Mouse (Mus musculus): ENCODE data around the gene Nr1h3.

Nr1h3 gene

GRCm38 (mm10) chr2:91183711-91184405, 18.8 kb downstream of the Nr1h3 start, which contains the start of gene Madd:
Gene Madd (minus strand): TSS chr2:91183837.
- DNase-seq (ENCODE audit: low spot score): no peak

- peak; percentile 83 for DNase-seq (ENCODE audit: low spot score)
These were observed 19.5 kb downstream of the Nr1h3 start for GRCm38 (mm10) chr2:91183148-91183513.

GRCm38 (mm10) chr2:91182405-91183147, 20.1 kb downstream of the Nr1h3 start:
- DNase-seq (ENCODE audit: low spot score): peak; percentile 49

GRCm38 (mm10) chr2:91182016-91182404, 20.6 kb downstream of the Nr1h3 start:
- no peak for DNase-seq (ENCODE audit: low spot score)

GRCm38 (mm10) chr2:91180706-91181105, 21.9 kb downstream of the Nr1h3 start:
- DNase-seq (ENCODE audit: low spot score): no peak

- DNase-seq (ENCODE audit: low spot score): no peak
These were observed 22.8 kb downstream of the Nr1h3 start for GRCm38 (mm10) chr2:91179825-91180224.

GRCm38 (mm10) chr2:91176234-91176633, 26.4 kb downstream of the Nr1h3 start:
- DNase-seq (ENCODE audit: low spot score): no peak

- DNase-seq (ENCODE audit: low spot score): no peak
These were observed 27.1 kb downstream of the Nr1h3 start for GRCm38 (mm10) chr2:91175490-91175889.

- DNase-seq (ENCODE audit: low spot score): no peak
These were observed 32.9 kb downstream of the Nr1h3 start for GRCm38 (mm10) chr2:91169587-91170322.

- DNase-seq (ENCODE audit: low spot score): no peak
These were observed 35.0 kb downstream of the Nr1h3 start for GRCm38 (mm10) chr2:91167629-91168028.

GRCm38 (mm10) chr2:91164991-91165390, 37.6 kb downstream of the Nr1h3 start:
- no peak for DNase-seq (ENCODE audit: low spot score)

GRCm38 (mm10) chr2:91163532-91163931, 39.1 kb downstream of the Nr1h3 start:
- no peak for DNase-seq (ENCODE audit: low spot score)

- no peak for DNase-seq (ENCODE audit: low spot score)
These were observed 39.7 kb downstream of the Nr1h3 start for GRCm38 (mm10) chr2:91162952-91163351.

- no peak for DNase-seq (ENCODE audit: low spot score)
These were observed 42.0 kb downstream of the Nr1h3 start for GRCm38 (mm10) chr2:91160591-91160990.

- DNase-seq (ENCODE audit: low spot score): no peak
These were observed 45.5 kb downstream of the Nr1h3 start for GRCm38 (mm10) chr2:91157002-91157752.

- DNase-seq (ENCODE audit: low spot score): no peak
These were observed 48.5 kb downstream of the Nr1h3 start for GRCm38 (mm10) chr2:91154091-91154490.

GRCm38 (mm10) chr2:91152885-91153377, 49.7 kb downstream of the Nr1h3 start:
- no peak for DNase-seq (ENCODE audit: low spot score)

- no peak for DNase-seq (ENCODE audit: low spot score)
These were observed 51.3 kb downstream of the Nr1h3 start for GRCm38 (mm10) chr2:91151331-91151730.

GRCm38 (mm10) chr2:91148101-91148500, 54.5 kb downstream of the Nr1h3 start:
- no peak for DNase-seq (ENCODE audit: low spot score)

- no peak for DNase-seq (ENCODE audit: low spot score)
These were observed 59.2 kb downstream of the Nr1h3 start for GRCm38 (mm10) chr2:91143401-91143800.

GRCm38 (mm10) chr2:91142920-91143319, 59.7 kb downstream of the Nr1h3 start:
- no peak for DNase-seq (ENCODE audit: low spot score)

GRCm38 (mm10) chr2:91139764-91140163, 62.9 kb downstream of the Nr1h3 start:
- no peak for DNase-seq (ENCODE audit: low spot score)

All from ovary, adult 18-20 months (tissue).